Mouse (Mus musculus) heart, embryonic 10.5 days (tissue): ENCODE data around the gene Tmprss11g. TPM values are rescaled to one million over a fixed set of nuclear protein-coding genes. Genes with fewer than 3 reads are reported as not detected.

ENCODE experiments used
- DNase-seq: peaks from one replicate; pipeline ENCODE4 v3.0.0-alpha.2; 2017; ENCODE audit warnings: low spot score
- H3K27ac ChIP-seq: fragments of 300-500 bp; sonication (generic); 2 replicates; pipeline ENCODE4 v1.5.1; 2016; ENCODE audit warnings: mild to moderate bottlenecking
- H3K27me3 ChIP-seq: fragments of 300-500 bp; sonication (generic); 2 replicates; pipeline ENCODE4 v1.6.1; 2016; ENCODE audit warnings: mild to moderate bottlenecking; ENCODE audit not compliant: poor library complexity, insufficient read depth, severe bottlenecking
- H3K36me3 ChIP-seq: fragments of 300-500 bp; sonication (generic); 2 replicates; pipeline ENCODE4 v1.6.1; 2016; ENCODE audit warnings: mild to moderate bottlenecking, moderate library complexity
- H3K4me1 ChIP-seq: fragments of 300-500 bp; sonication (generic); 2 replicates; pipeline ENCODE4 v1.6.1; 2016; ENCODE audit warnings: mild to moderate bottlenecking
- H3K4me3 ChIP-seq: fragments of 300-500 bp; sonication (generic); 2 replicates; pipeline ENCODE4 v1.5.1; 2016; ENCODE audit warnings: mild to moderate bottlenecking, moderate library complexity
- H3K9me3 ChIP-seq: fragments of 300-500 bp; sonication (generic); 2 replicates; pipeline ENCODE4 v1.6.1; 2016; ENCODE audit warnings: mild to moderate bottlenecking, moderate library complexity
- WGBS: fragments of 180-500 bp; shearing (Covaris S2); methylation state at CpG from one replicate; pipeline ENCODE4 v1.1.7; 2016; 5-methylcytosine and 5-hydroxymethylcytosine counted together
- polyA plus RNA-seq: library from polyadenylated mRNA; unstranded; fragments of >200 nt; fragmentation: Nextera tagmentation; extraction: Ambion mirVana; gene quantifications from 2 replicates; pipeline ENCODE4 v1.2.1, GENCODE M21; 2016

Gene Tmprss11g
- polyA plus RNA-seq: not detected in 2 replicates

- H3K4me1 ChIP-seq: no peaks in the 10 kb centered on the region
- H3K4me3 ChIP-seq: no peak within 1 kb of the TSS
- no peaks in the 10 kb centered on the region for H3K36me3 ChIP-seq
- no peaks in the 10 kb centered on the region for H3K27me3 ChIP-seq
- no peak for DNase-seq
- 69% methylated on average over 9 of the region's 9 CpGs for WGBS
- no peak within 1 kb of the TSS for H3K27ac ChIP-seq
- H3K9me3 ChIP-seq: no peaks in the 10 kb centered on the region
Measured at GRCm38 (mm10) chr5:86518500-86518899, at the start of gene Tmprss11g. TSS of gene Tmprss11g (minus strand) at chr5:86518600.

- Histone ChIP-seq H3K9me3 (no peaks in the 10 kb centered on the region), H3K4me1 (no peaks in the 10 kb centered on the region), H3K4me3 (no peak overlapping the region), H3K36me3 (no peaks in the 10 kb centered on the region), H3K27me3 (no peaks in the 10 kb centered on the region), H3K27ac (no peak overlapping the region)
- 81% methylated on average over 2 of the region's 2 CpGs for WGBS
- no peak for DNase-seq
Measured at GRCm38 (mm10) chr5:86546693-86547092, 28.3 kb upstream of the Tmprss11g start.

- Histone ChIP-seq H3K4me1 (no peaks in the 10 kb centered on the region), H3K27ac (no peak overlapping the region)
- 62% methylated on average over 3 of the region's 3 CpGs for WGBS
Measured at GRCm38 (mm10) chr5:86540601-86541000, 22.2 kb upstream of the Tmprss11g start.

GRCm38 (mm10) chr5:86528725-86529124, 10.3 kb upstream of the Tmprss11g start:
- no peaks in the 10 kb centered on the region for H3K27me3 ChIP-seq
- H3K36me3 ChIP-seq: no peaks in the 10 kb centered on the region
- no peaks in the 10 kb centered on the region for H3K9me3 ChIP-seq
- no peak overlapping the region for H3K27ac ChIP-seq
- H3K4me1 ChIP-seq: no peaks in the 10 kb centered on the region
- 57% methylated on average over 2 of the region's 2 CpGs for WGBS
- no peak overlapping the region for H3K4me3 ChIP-seq
- no peak for DNase-seq

More at GRCm38 (mm10) chr5:86540601-86541000, 22.2 kb upstream of the Tmprss11g start:
- no peaks in the 10 kb centered on the region for H3K9me3 ChIP-seq
- H3K4me3 ChIP-seq: no peak overlapping the region
- DNase-seq: no peak
- no peaks in the 10 kb centered on the region for H3K27me3 ChIP-seq
- H3K36me3 ChIP-seq: no peaks in the 10 kb centered on the region

GRCm38 (mm10) chr5:86511538-86511937, 6.9 kb downstream of the Tmprss11g start:
- Histone ChIP-seq H3K27me3 (no peaks in the 10 kb centered on the region), H3K9me3 (no peaks in the 10 kb centered on the region), H3K36me3 (no peaks in the 10 kb centered on the region), H3K27ac (no peak overlapping the region), H3K4me1 (no peaks in the 10 kb centered on the region), H3K4me3 (no peak overlapping the region)
- 77% methylated on average over 5 of the region's 5 CpGs for WGBS
- no peak for DNase-seq

GRCm38 (mm10) chr5:86493453-86493852, 24.9 kb downstream of the Tmprss11g start:
- Histone ChIP-seq H3K4me1 (no peaks in the 10 kb centered on the region), H3K27ac (no peak overlapping the region), H3K4me3 (no peak overlapping the region), H3K36me3 (no peaks in the 10 kb centered on the region), H3K27me3 (no peaks in the 10 kb centered on the region), H3K9me3 (no peaks in the 10 kb centered on the region)
- no peak for DNase-seq
- WGBS: 85% methylated on average over 1 of the region's 1 CpGs

GRCm38 (mm10) chr5:86482562-86482961, 35.8 kb downstream of the Tmprss11g start:
- no peaks in the 10 kb centered on the region for H3K36me3 ChIP-seq
- DNase-seq: no peak
- H3K9me3 ChIP-seq: no peaks in the 10 kb centered on the region
- WGBS: 68% methylated on average over 2 of the region's 2 CpGs
- no peaks in the 10 kb centered on the region for H3K4me1 ChIP-seq
- no peak overlapping the region for H3K27ac ChIP-seq
- H3K4me3 ChIP-seq: no peak overlapping the region
- H3K27me3 ChIP-seq: no peaks in the 10 kb centered on the region

- Histone ChIP-seq H3K36me3 (no peaks in the 10 kb centered on the region), H3K4me3 (no peak overlapping the region), H3K27me3 (no peaks in the 10 kb centered on the region), H3K27ac (no peak overlapping the region), H3K4me1 (no peaks in the 10 kb centered on the region), H3K9me3 (no peaks in the 10 kb centered on the region)
- DNase-seq: no peak
- 80% methylated on average over 1 of the region's 1 CpGs for WGBS
Measured at GRCm38 (mm10) chr5:86482031-86482430, 36.4 kb downstream of the Tmprss11g start.

- H3K36me3 ChIP-seq: no peaks in the 10 kb centered on the region
- DNase-seq: no peak
- no peaks in the 10 kb centered on the region for H3K9me3 ChIP-seq
- H3K27ac ChIP-seq: no peak overlapping the region
- H3K4me3 ChIP-seq: no peak overlapping the region
- no peaks in the 10 kb centered on the region for H3K27me3 ChIP-seq
- H3K4me1 ChIP-seq: no peaks in the 10 kb centered on the region
- WGBS: 81% methylated on average over 9 of the region's 9 CpGs
Measured at GRCm38 (mm10) chr5:86473859-86474258, 44.5 kb downstream of the Tmprss11g start.

- H3K4me1 ChIP-seq: no peaks in the 10 kb centered on the region
- 63% methylated on average over 4 of the region's 4 CpGs for WGBS
- no peaks in the 10 kb centered on the region for H3K9me3 ChIP-seq
- H3K4me3 ChIP-seq: no peak within 1 kb of the TSS
- DNase-seq: no peak
- no peaks in the 10 kb centered on the region for H3K27me3 ChIP-seq
- H3K36me3 ChIP-seq: no peaks in the 10 kb centered on the region
- H3K27ac ChIP-seq: no peak within 1 kb of the TSS
Measured at GRCm38 (mm10) chr5:86468890-86469289, 49.5 kb downstream of the Tmprss11g start, which contains the start of gene Tmprss11a. TSS of gene Tmprss11a (minus strand) at chr5:86468990.

- H3K27me3 ChIP-seq: no peaks in the 10 kb centered on the region
- no peaks in the 10 kb centered on the region for H3K36me3 ChIP-seq
- H3K4me1 ChIP-seq: no peaks in the 10 kb centered on the region
- no peaks in the 10 kb centered on the region for H3K9me3 ChIP-seq
- DNase-seq: no peak
- H3K4me3 ChIP-seq: no peak overlapping the region
- WGBS: 78% methylated on average over 2 of the region's 2 CpGs
- H3K27ac ChIP-seq: no peak overlapping the region
Measured at GRCm38 (mm10) chr5:86439306-86439705, 79.1 kb downstream of the Tmprss11g start.

GRCm38 (mm10) chr5:86438548-86438947, 79.9 kb downstream of the Tmprss11g start:
- Histone ChIP-seq H3K27ac (no peak overlapping the region), H3K36me3 (no peaks in the 10 kb centered on the region), H3K4me1 (no peaks in the 10 kb centered on the region), H3K4me3 (no peak overlapping the region), H3K27me3 (no peaks in the 10 kb centered on the region), H3K9me3 (no peaks in the 10 kb centered on the region)
- no peak for DNase-seq
